Mouse (Mus musculus) neural tube, embryonic 10.5 days (tissue): ENCODE measurements at regions not wholly inside any gene's neighbourhood (a gene's known extent, or its start where the extent isn't known, plus 50 kb on each side); places are given as distances from the start of the nearest gene placed in this dataset.

Experiments
- DNase-seq: peaks from one replicate; pipeline ENCODE4 v3.0.0-alpha.2; 2017; ENCODE audit warnings: low spot score; ENCODE audit errors: extremely low spot score

GRCm38 (mm10) chr6:147822215-147822614 lies 224.8 kb upstream of the Far2 start:
- peak; percentile 26 for DNase-seq

GRCm38 (mm10) chr6:147832521-147832920 lies 214.5 kb upstream of the Far2 start:
- no peak for DNase-seq

- DNase-seq, result no peak
Measured at GRCm38 (mm10) chr6:147833501-147833900, 213.6 kb upstream of the Far2 start.

- DNase-seq, result no peak
Measured at GRCm38 (mm10) chr6:147838846-147839245, 208.2 kb upstream of the Far2 start.

- no peak for DNase-seq
Measured at GRCm38 (mm10) chr6:147849988-147850387, 197.1 kb upstream of the Far2 start.

- no peak for DNase-seq
Measured at GRCm38 (mm10) chr6:147861116-147861515, 185.9 kb upstream of the Far2 start.

GRCm38 (mm10) chr6:147871033-147871432 lies 176.0 kb upstream of the Far2 start:
- no peak for DNase-seq

- DNase-seq, result no peak
Measured at GRCm38 (mm10) chr6:147873173-147873572, 173.9 kb upstream of the Far2 start.

GRCm38 (mm10) chr6:147878485-147878884 lies 168.6 kb upstream of the Far2 start:
- DNase-seq, result no peak

- DNase-seq, result no peak
Measured at GRCm38 (mm10) chr6:147885902-147886301, 161.2 kb upstream of the Far2 start.

- DNase-seq, result no peak
Measured at GRCm38 (mm10) chr6:147919697-147920096, 127.4 kb upstream of the Far2 start.

GRCm38 (mm10) chr6:147921091-147921490 lies 126.0 kb upstream of the Far2 start:
- DNase-seq, result no peak

GRCm38 (mm10) chr6:147922506-147922905 lies 124.6 kb upstream of the Far2 start:
- DNase-seq, result no peak

- DNase-seq, result no peak
Measured at GRCm38 (mm10) chr6:147923246-147923645, 123.8 kb upstream of the Far2 start.

GRCm38 (mm10) chr6:147928951-147929350 lies 118.1 kb upstream of the Far2 start:
- no peak for DNase-seq

- no peak for DNase-seq
Measured at GRCm38 (mm10) chr6:147944020-147944419, 103.0 kb upstream of the Far2 start.

- DNase-seq, result no peak
Measured at GRCm38 (mm10) chr6:147944940-147945676, 102.0 kb upstream of the Far2 start.

GRCm38 (mm10) chr6:147947997-147948396 lies 99.1 kb upstream of the Far2 start:
- no peak for DNase-seq

GRCm38 (mm10) chr6:147951642-147952041 lies 95.4 kb upstream of the Far2 start:
- no peak for DNase-seq

- no peak for DNase-seq
Measured at GRCm38 (mm10) chr6:147953058-147953679, 93.9 kb upstream of the Far2 start.

GRCm38 (mm10) chr6:147953753-147954152 lies 93.3 kb upstream of the Far2 start:
- DNase-seq, result no peak

GRCm38 (mm10) chr6:147954253-147954652 lies 92.8 kb upstream of the Far2 start:
- DNase-seq, result no peak
